Mouse (Mus musculus) layer of hippocampus, adult 11-12 months (tissue): ENCODE results near the gene 7530416G11Rik.

Source experiments
- DNase-seq: peaks from one replicate; pipeline ENCODE4 v3.0.0; 2022; ENCODE audit warnings: low spot score

7530416G11Rik gene

DNA sequence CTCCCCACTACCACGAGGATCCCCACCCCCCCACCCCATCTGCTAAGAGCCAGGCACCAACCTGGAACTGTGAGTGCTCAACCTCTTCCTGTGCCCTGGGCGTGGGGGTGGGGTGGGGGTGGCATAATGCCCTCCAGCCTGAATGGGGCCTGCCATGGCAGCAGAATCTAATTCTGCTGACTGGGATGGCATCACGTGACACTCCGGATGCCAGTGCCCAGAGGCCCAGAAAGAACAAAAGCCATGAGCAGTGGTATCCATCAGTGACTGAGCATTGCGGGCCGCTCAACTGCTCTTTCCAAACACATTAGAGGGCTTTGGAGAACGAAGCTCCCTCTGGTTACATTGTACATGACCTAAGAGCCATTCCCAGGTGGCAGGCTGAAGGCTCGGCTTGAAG lies at the start of gene 7530416G11Rik:
TSS of gene 7530416G11Rik (minus strand) at position 101 of the 400 bp plus-strand sequence.
- no peak for DNase-seq

DNA sequence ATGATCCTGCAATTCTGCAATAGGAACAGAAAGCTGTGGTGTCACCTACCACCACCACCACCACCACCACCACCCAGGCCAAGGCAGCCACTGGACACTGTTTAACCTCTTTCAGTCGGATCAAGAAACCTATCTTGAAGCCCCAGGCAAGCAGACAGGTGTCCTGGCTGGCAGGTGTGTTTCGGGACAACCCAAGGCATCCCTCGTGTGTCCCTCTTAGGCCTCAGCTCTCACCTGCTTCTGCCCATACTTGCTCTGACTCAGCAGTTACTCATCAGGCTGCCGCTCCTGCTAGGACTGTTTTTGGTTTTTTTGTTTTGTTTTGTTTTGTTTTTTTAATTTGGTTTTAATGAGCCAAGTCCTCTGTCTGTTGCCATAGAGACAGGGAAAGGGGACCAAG lies 43.5 kb upstream of the 7530416G11Rik start:
- no peak for DNase-seq

DNA sequence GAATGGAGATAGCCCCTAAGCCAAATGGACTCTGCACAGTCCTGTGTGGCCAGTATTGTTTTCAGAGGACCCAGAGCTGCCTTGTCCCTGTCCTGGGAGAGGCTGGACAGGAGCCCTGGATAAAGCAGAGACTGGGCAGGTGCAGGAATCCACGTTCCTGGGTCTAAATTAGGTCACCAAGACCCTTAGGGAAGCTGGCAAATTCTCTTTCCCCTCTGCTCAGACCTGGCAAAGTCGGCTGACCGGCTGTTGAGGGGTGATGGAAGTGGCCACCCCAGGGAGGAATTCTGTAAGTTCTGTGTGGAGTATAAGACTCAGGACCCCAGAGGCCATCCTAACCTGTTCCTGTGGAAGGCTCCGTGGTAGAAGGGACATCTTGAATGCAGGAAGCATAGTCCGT lies 42.3 kb upstream of the 7530416G11Rik start:
- no peak for DNase-seq

GRCm38 (mm10) chr15:85538170-85538569 lies 35.1 kb upstream of the 7530416G11Rik start:
- DNase-seq, result no peak

- DNase-seq, result no peak
Measured at GRCm38 (mm10) chr15:85537151-85537550, 34.1 kb upstream of the 7530416G11Rik start.

GRCm38 (mm10) chr15:85534646-85535045 lies 31.6 kb upstream of the 7530416G11Rik start:
- DNase-seq, result no peak

DNA sequence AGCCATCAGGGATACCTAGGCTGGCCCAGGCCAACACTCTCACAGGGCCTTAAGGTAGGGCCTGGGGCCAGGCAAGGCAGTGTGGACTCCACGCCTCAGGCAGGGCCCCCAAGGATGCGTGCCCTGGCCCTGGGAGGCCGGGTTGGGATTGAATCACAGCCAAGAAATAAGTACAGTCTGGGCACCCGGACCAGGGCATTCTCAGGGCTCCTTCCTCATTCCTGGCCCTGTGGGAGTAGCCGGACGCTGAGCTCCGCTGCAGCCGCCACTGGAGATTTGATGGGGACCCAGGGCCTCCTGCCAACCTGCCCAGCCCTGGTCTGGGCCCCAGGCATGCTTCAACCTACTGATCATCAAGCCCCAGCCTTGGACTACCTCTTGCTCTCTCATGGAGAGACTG lies 31.2 kb upstream of the 7530416G11Rik start:
- DNase-seq, result no peak

DNA sequence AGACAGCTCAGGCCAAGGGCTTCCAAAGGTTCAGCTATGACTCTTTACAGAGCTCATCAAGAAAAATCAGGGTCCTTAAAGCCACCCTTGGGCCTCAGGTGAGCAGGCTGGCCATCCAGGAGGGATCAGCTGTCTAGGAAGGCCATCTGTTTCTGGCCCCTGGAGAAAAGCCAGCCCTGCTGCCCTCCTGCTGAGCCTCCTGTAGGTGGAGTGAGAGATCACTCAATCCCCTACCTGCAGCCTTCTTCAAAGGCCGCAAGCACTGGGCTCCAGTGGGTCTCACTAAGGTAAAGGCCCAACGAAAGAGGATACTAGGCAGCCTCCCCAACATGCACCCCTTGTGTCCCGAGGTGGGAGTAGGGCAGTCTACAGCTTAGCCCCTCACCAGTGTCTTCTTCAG lies 29.0 kb upstream of the 7530416G11Rik start:
- DNase-seq, result no peak

GRCm38 (mm10) chr15:85529911-85530310 lies 26.9 kb upstream of the 7530416G11Rik start:
- DNase-seq, result no peak

DNA sequence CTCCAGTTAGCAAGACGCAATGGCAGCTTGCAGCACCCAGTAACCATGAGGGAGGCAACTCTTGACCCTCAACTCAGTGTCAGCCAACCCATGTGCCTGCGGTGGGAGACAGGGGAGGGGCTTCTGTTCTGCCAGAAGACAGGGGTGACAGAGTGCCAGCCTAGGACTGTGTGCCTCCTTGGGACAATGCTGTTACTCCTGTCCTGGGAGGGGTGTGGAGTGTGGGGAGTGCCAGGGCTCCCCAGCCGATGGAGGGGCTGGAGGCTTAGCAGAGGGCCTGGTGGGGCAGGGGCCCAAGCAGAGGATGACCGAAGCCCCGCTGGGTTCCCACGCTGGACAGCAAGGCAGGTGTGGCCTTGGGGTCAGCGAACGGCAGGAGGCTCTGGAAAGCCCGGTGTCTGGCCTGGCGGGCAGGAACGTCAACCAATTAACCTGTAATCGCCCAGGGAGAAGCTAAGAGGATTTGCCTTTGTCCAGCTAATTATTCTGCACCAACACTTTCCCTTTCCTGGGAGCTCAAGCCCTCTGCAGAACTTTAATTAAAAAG lies 21.4 kb upstream of the 7530416G11Rik start:
- DNase-seq, result no peak

DNA sequence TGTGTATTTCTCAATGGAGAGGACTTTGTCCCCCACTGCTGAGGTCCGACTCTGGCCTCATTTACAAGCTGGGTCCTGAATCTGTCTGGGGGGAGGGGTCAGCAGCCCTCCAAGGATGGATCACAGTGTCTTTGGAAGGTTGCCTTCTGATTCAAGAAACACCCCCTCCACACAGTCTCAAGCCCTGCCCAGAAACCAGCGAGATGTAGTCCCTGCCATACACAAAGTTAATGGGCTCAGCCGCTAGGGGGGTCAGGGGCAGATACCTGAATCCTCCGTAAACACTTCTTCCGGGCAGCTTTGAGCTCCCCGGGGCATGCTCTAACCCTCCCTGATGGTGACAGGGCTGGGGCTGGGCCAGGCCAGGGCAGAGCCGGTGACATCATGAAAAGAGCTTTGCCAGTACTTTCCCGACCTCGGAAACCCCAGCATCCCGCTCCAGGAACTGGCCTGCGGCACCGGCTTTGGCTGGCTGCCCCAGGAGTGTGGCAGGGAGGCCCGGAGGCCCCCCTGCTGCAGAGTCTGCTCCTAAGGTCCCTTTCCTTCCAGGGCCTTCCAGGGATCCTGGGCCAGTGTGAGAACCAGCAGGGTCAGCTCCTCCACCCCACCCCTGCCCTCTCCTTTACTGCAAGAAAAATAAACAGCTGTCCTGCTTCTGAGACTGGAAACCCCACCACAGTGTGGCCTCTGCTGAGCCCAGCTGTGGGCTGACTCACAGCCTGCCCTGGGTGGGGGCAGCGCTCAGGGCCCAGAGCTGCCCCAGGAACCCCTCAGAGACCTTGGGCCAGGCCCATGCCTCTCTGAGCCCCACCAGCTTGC lies 20.4 kb upstream of the 7530416G11Rik start:
- DNase-seq, result peak; percentile 21

DNA sequence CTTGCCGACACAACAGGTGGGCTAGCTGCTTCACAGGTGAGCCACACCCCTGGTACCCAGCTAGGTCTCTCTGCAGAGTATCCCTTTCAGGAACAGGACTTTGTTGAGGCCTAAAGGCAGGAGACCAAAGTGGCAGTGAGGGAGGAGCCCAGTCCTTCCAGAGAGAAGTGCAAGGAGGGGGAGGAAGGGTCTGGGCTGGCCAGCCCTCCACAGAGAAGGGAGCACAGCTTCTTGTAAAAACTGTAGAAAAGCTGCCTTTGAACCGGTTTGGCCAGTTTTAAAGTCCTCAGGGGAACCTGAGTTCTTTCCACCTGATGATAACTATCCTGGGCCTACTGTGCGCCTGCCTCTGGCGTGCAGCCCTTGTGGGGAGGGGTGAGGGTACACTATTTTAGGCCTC lies 16.4 kb upstream of the 7530416G11Rik start:
- DNase-seq, result no peak

- DNase-seq, result no peak
Measured at GRCm38 (mm10) chr15:85507370-85508014, 4.5 kb upstream of the 7530416G11Rik start.

DNA sequence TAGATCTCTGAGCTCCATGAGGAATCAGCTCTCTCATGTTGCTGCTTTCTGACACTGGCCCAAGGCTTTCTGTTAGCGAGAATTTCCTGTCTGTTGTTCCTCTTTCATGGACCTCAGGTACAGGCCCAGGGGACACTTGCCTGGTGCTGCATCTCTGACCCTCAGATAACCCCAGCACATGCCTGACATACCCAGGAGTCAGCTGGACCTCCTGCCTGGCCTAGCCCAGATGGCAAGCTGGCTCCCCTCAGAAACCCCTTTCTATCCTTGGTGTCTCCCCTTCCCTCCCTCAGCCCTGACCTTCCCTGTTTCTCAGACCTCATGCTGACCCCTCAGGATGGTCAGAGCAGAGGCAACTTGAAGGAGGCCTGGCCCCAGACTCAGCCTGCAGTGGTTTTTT lies 3.7 kb upstream of the 7530416G11Rik start:
- no peak for DNase-seq

DNA sequence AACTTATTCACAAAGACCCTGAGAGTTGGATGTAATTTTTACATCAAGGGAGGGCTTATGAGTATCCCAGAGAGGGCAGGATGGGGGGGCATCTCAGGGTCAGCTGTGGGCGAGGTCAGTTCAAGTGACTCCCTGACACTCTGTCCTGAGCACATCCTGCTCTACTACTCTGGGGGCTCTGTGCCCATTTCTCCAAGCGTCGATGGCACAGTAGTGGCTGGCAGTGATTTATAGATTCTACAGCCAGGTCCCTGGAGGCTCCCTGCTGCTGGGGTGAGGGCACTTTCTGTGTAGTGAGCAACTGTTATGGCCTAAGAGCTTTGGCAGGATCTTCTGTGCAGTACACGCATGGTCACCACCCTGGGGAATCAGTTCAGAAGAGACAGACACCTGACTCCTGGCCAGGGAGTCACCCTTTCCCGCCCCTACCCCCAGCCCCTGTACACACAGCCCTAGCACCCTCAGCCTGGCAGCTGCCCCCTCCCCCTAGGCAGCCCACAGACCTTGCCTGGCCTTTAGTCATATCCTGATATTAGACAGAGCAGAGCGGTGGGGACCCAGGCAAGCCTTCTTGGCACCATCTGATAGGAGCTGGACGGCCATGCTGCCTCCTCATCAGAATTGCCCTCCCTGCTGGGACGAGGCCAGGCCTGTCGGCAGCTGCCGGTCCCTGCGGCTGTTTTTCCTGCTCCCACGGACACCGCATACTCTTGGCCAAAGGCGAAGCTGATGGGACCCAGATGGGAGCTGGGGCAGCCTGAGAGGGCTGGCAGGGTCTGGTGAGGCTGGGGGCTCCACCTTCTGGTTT lies 2.3 kb upstream of the 7530416G11Rik start:
- DNase-seq, result no peak

GRCm38 (mm10) chr15:85500267-85500666 lies 2.8 kb downstream of the 7530416G11Rik start:
- DNase-seq, result no peak

- DNase-seq, result no peak
Measured at GRCm38 (mm10) chr15:85497981-85498475, 5.0 kb downstream of the 7530416G11Rik start.

- DNase-seq, result no peak
Measured at GRCm38 (mm10) chr15:85497548-85497947, 5.5 kb downstream of the 7530416G11Rik start.

GRCm38 (mm10) chr15:85494163-85494621 lies 8.8 kb downstream of the 7530416G11Rik start:
- peak; percentile 76 for DNase-seq

- no peak for DNase-seq
Measured at GRCm38 (mm10) chr15:85489751-85490150, 13.3 kb downstream of the 7530416G11Rik start.

DNA sequence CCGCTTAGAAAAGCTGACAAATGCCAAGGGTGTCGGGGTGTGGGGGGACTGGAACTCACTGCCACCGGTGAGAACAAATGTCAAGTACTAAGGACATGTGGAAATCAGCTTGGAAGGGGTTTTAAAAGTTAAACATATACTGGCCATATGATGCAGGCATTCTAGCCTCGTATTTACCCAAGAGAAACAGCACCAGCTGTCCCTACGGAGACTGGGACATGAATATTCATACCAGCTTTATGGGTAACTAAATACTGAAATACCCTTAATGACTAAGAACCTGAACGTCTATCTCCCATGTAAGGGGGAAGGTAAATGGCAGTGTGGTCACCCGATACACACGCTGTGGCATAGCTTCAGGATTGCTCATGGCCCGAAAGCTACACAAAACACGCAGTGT lies 14.1 kb downstream of the 7530416G11Rik start:
- DNase-seq, result no peak

GRCm38 (mm10) chr15:85480630-85481029 lies 22.4 kb downstream of the 7530416G11Rik start:
- no peak for DNase-seq
